Mouse (Mus musculus) megakaryocyte, embryonic 14.5 days (primary cell): ENCODE results near the gene Nsd1. TPM values are rescaled to one million over a fixed set of nuclear protein-coding genes. Genes with fewer than 3 reads are reported as not detected.

ENCODE experiments used
- H3K27me3 ChIP-seq: replicated peaks from 2 replicates; pipeline ENCODE3; 2012; ENCODE audit warnings: inconsistent platforms
- H3K36me3 ChIP-seq: replicated peaks from 2 replicates; pipeline ENCODE3; 2012; ENCODE audit warnings: low read length, inconsistent platforms, mixed read lengths
- H3K4me1 ChIP-seq: 2 replicates; pipeline ENCODE4 v1.6.1; 2012; ENCODE audit warnings: inconsistent platforms
- H3K4me3 ChIP-seq: replicated peaks from 2 replicates; pipeline ENCODE3; 2012; ENCODE audit warnings: moderate library complexity, mild to moderate bottlenecking, inconsistent platforms
- H3K9me3 ChIP-seq: 2 replicates; pipeline ENCODE4 v1.6.1; 2012; ENCODE audit warnings: inconsistent platforms
- FLI1 ChIP-seq: IDR thresholded peaks from 2 replicates; pipeline ENCODE4 v1.6.1; 2012; ENCODE audit warnings: low read length, inconsistent platforms, mixed read lengths
- GATA1 ChIP-seq: IDR thresholded peaks from 3 replicates; pipeline ENCODE4 v1.6.1; 2012; ENCODE audit warnings: mixed read lengths, low read length, inconsistent platforms, borderline replicate concordance
- polyA plus RNA-seq: library from polyadenylated mRNA; stranded (reverse); fragments of >175 nt; gene quantifications from 2 replicates; pipeline ENCODE4 v1.2.3, GENCODE M21; 2012; ENCODE audit warnings: low replicate concordance; ENCODE audit not compliant: insufficient read depth

Nsd1 gene
- polyA plus RNA-seq, 1 experiment = 2.5 TPM

DNA sequence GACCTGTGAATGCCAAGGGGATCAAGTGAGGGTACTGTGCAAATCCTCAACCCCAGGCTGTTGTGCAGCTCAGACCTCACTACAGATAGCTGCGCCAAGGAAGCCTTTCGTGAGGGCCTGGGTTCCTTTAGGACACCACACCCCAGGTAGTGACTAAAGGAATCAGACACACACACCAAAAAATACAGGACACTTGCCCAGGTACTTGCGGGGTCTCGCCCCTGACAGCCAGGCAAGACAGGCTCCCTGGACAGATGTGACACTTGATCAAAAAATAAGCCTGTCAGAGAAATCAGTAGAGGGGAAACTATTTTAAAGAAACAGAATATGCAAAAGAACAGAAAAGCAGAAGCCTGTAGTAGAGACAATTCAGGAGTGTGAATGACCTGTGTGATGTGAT is 119.1 kb downstream of the Nsd1 start:
- TF ChIP-seq FLI1 (no peak), GATA1 (no peak)
- Histone ChIP-seq H3K4me1 (peaks cover 74% of the 10 kb centered on the region), H3K9me3 (no peaks in the 10 kb centered on the region), H3K36me3 (peaks cover 27% of the 10 kb centered on the region), H3K4me3 (peak overlapping the region; percentile 94), H3K27me3 (peaks cover 3% of the 10 kb centered on the region)

- peaks cover 6% of the 10 kb centered on the region for H3K27me3 ChIP-seq
- TF ChIP-seq GATA1 (no peak), FLI1 (no peak)
- H3K36me3 ChIP-seq = peaks cover 22% of the 10 kb centered on the region
- H3K4me3 ChIP-seq = peak overlapping the region; percentile 94
- no peaks in the 10 kb centered on the region for H3K9me3 ChIP-seq
- H3K4me1 ChIP-seq = peaks cover 68% of the 10 kb centered on the region
These were observed 119.6 kb downstream of the Nsd1 start for GRCm38 (mm10) chr13:55329109-55329682.

- peak within 1 kb of the TSS; percentile 94 for H3K4me3 ChIP-seq
- peaks cover 8% of the 10 kb centered on the region for H3K27me3 ChIP-seq
- peak; percentile 60; the same call in 1 of the 2 replicates for TF ChIP-seq FLI1
- no peak for TF ChIP-seq GATA1
- H3K4me1 ChIP-seq = peaks cover 64% of the 10 kb centered on the region
- H3K9me3 ChIP-seq = no peaks in the 10 kb centered on the region
- peaks cover 16% of the 10 kb centered on the region for H3K36me3 ChIP-seq
These were observed 120.3 kb downstream of the Nsd1 start, which contains the start of gene Mxd3 for GRCm38 (mm10) chr13:55329683-55330566. Gene Mxd3 (minus strand): TSS chr13:55329823.

- Histone ChIP-seq H3K4me3 (peak overlapping the region; percentile 94), H3K4me1 (peaks cover 68% of the 10 kb centered on the region), H3K27me3 (peaks cover 13% of the 10 kb centered on the region), H3K9me3 (no peaks in the 10 kb centered on the region), H3K36me3 (peaks cover 8% of the 10 kb centered on the region)
- TF ChIP-seq GATA1 = no peak
- TF ChIP-seq FLI1 = no peak
These were observed 121.2 kb downstream of the Nsd1 start for GRCm38 (mm10) chr13:55330567-55331400.

DNA sequence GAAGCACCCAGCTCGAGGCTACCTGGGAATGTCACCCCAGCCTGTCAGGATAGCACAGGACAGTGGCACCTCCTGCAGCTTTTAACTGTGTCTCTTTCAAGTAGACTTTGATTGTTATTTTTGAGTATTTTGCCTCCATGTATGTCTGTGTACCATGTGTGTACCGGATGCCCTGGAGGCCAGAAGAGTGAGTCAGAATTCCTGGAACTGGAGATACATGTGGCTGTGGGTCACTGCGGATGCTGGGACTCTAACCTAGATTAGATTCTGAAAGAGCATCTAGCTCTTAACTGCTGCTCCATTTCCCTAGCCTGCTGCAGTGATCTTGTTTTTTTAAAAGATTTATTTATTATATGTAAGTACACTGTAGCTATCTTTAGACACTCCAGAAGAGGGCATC is 122.7 kb downstream of the Nsd1 start:
- H3K4me1 ChIP-seq = peaks cover 62% of the 10 kb centered on the region
- no peak overlapping the region for H3K4me3 ChIP-seq
- TF ChIP-seq FLI1 (no peak), GATA1 (no peak)
- H3K36me3 ChIP-seq = no peaks in the 10 kb centered on the region
- H3K9me3 ChIP-seq = no peaks in the 10 kb centered on the region
- peaks cover 19% of the 10 kb centered on the region for H3K27me3 ChIP-seq

DNA sequence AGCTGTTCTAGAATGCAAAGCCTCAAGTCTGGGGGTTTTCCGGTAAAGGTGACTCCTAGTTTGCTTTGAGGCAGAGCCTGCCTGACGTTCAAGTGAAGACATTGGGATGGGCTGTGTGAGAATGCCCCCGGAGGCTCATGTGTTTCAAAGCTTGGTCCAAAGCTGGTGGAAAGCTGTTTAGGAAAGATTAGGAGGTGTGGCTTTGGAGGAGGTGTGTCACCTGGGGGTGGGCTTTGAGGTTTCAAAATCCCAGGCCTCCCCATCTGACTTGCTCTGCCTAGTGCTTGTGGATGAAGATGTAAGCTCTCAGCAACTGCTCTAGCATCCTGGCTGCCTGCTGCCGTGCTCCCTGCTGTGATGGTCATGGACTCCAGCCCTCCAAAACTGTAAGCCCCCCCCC is 126.1 kb downstream of the Nsd1 start:
- Histone ChIP-seq H3K9me3 (no peaks in the 10 kb centered on the region), H3K36me3 (no peaks in the 10 kb centered on the region), H3K27me3 (peaks cover 19% of the 10 kb centered on the region), H3K4me1 (peaks cover 50% of the 10 kb centered on the region), H3K4me3 (no peak overlapping the region)
- no peak for TF ChIP-seq FLI1
- no peak for TF ChIP-seq GATA1

- TF ChIP-seq FLI1 (no peak), GATA1 (no peak)
- peaks cover 19% of the 10 kb centered on the region for H3K27me3 ChIP-seq
- peaks cover under 1% of the 10 kb centered on the region for H3K36me3 ChIP-seq
- H3K9me3 ChIP-seq = no peaks in the 10 kb centered on the region
- H3K4me1 ChIP-seq = peaks cover 33% of the 10 kb centered on the region
- no peak overlapping the region for H3K4me3 ChIP-seq
These were observed 127.9 kb downstream of the Nsd1 start for GRCm38 (mm10) chr13:55337341-55337975.

- no peaks in the 10 kb centered on the region for H3K9me3 ChIP-seq
- H3K4me1 ChIP-seq = peaks cover 28% of the 10 kb centered on the region
- no peak overlapping the region for H3K4me3 ChIP-seq
- peaks cover 18% of the 10 kb centered on the region for H3K27me3 ChIP-seq
- peaks cover 10% of the 10 kb centered on the region for H3K36me3 ChIP-seq
- TF ChIP-seq FLI1 (no peak), GATA1 (no peak)
These were observed 128.8 kb downstream of the Nsd1 start for GRCm38 (mm10) chr13:55338131-55339054.
